Mouse (Mus musculus) stomach, embryonic 14.5 days (tissue): ENCODE measurements around the gene Garnl3. TPM values are rescaled to one million over a fixed set of nuclear protein-coding genes. Genes with fewer than 3 reads are reported as not detected.
"Not testable (repeated sequence)": the region's sequence is repeated elsewhere in the genome, so short reads cannot be mapped to it uniquely, and the experiment has no call there.

ENCODE experiments used
- ATAC-seq: fragments of 200-750 bp; cut with Nextera tagmentation; 2 replicates; pipeline ENCODE4 v1.8.0; 2017; ENCODE audit warnings: low read depth, moderate TSS enrichment; ENCODE audit not compliant: insufficient number of reproducible peaks, insufficient read depth, low FRiP score
- H3K27ac ChIP-seq: fragments of 300-500 bp; sonication (generic); 2 replicates; pipeline ENCODE4 v1.5.1; 2014; ENCODE audit warnings: mild to moderate bottlenecking, low read length, moderate library complexity, mixed read lengths
- H3K27me3 ChIP-seq: fragments of 300-500 bp; sonication (generic); 2 replicates; pipeline ENCODE4 v1.6.1; 2014; ENCODE audit warnings: low read length, control low read depth, mixed read lengths; ENCODE audit not compliant: control insufficient read depth, insufficient read depth
- H3K36me3 ChIP-seq: fragments of 300-500 bp; sonication (generic); 2 replicates; pipeline ENCODE4 v1.6.1; 2014; ENCODE audit warnings: mild to moderate bottlenecking, control low read depth, low read length, moderate library complexity, mixed read lengths; ENCODE audit not compliant: control insufficient read depth, insufficient read depth
- H3K4me1 ChIP-seq: fragments of 300-500 bp; sonication (generic); 2 replicates; pipeline ENCODE4 v1.6.1; 2014; ENCODE audit warnings: low read length, control low read depth, mixed read lengths; ENCODE audit not compliant: control insufficient read depth, insufficient read depth
- H3K4me2 ChIP-seq: fragments of 300-500 bp; sonication (generic); replicated peaks from 2 replicates; pipeline ENCODE4 v1.6.1; 2014; ENCODE audit warnings: low read depth, low read length, control low read depth
- H3K4me3 ChIP-seq: fragments of 300-500 bp; sonication (generic); 2 replicates; pipeline ENCODE4 v1.5.1; 2014; ENCODE audit warnings: low read depth, low read length, control low read depth
- H3K9ac ChIP-seq: fragments of 300-500 bp; sonication (generic); replicated peaks from 2 replicates; pipeline ENCODE4 v1.6.1; 2014; ENCODE audit warnings: low read depth, mild to moderate bottlenecking, control low read depth, low read length, moderate library complexity, mixed read lengths
- H3K9me3 ChIP-seq: fragments of 300-500 bp; sonication (generic); 2 replicates; pipeline ENCODE4 v1.6.1; 2016; ENCODE audit warnings: low read depth, low read length, control low read depth; ENCODE audit not compliant: control insufficient read depth
- WGBS: fragments of 180-500 bp; shearing (Covaris S2); extraction: QIAGEN DNeasy Blood & Tissue Kit; methylation state at CpG from one replicate; pipeline ENCODE4 v1.1.7; 2014; 5-methylcytosine and 5-hydroxymethylcytosine counted together
- polyA plus RNA-seq: library from polyadenylated mRNA; unstranded; fragments of >200 nt; fragmentation: Nextera tagmentation; extraction: Ambion mirVana; gene quantifications from 2 replicates; pipeline ENCODE4 v1.2.1, GENCODE M21; 2014

Gene Garnl3
- polyA plus RNA-seq, 1 experiment from 2014 or later = 22.0 TPM

DNA sequence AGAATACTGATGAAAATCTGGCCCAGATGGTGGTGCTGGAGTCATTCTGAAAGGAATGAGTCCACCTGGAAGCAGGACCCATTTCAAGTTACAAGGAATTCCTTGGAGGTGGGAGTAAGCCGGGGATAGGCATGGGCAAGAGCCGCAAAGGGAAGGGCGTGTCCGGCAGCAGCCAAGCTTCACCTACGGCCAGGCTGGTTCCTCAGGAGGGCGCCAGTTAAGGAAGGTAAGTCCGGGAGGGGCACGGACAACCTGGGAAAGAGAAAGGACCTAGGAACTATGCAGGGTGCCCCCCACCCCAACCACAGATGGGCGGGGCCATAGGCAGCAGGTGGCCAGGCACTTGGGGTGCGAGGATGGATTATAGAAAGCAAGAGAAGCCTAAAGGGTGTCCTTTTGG lies 1.8 kb downstream of the Garnl3 start:
- H3K4me2 ChIP-seq = peak overlapping the region; percentile 98
- no peaks in the 10 kb centered on the region for H3K36me3 ChIP-seq
- H3K9ac ChIP-seq = peak overlapping the region; percentile 60
- H3K27me3 ChIP-seq = peaks cover 4% of the 10 kb centered on the region; the same call in 1 of the 2 replicates
- WGBS = 3% methylated on average over 10 of the region's 10 CpGs
- H3K27ac ChIP-seq = no peak overlapping the region
- peaks cover 9% of the 10 kb centered on the region; the same call in 1 of the 2 replicates for H3K4me1 ChIP-seq
- no peaks in the 10 kb centered on the region for H3K9me3 ChIP-seq
- no peak for ATAC-seq
- H3K4me3 ChIP-seq = peak overlapping the region; percentile 75

DNA sequence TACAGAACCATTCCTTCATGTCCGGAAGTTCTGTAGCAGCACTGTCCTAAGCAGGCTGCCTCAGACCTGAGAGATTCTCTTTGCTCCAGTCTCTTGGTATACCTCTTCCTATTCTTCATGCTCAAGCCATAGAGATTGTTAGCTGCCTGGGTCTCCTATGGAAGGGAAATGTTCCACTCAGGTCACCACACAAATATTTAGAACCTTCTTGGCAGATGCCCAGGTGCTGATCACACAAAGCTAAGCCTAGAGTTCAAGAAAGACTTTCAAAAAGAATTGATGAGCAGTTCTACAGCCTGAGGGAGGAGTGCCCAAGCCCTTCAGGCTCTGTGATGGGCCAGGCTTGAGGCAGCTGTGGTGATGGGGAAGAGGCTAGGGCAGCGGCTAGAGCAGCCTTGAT lies 2.4 kb downstream of the Garnl3 start:
- no peak overlapping the region for H3K4me2 ChIP-seq
- 73% methylated on average over 2 of the region's 2 CpGs for WGBS
- no peak overlapping the region for H3K9ac ChIP-seq
- no peak overlapping the region for H3K4me3 ChIP-seq
- peaks cover 9% of the 10 kb centered on the region; the same call in 1 of the 2 replicates for H3K4me1 ChIP-seq
- peaks cover 4% of the 10 kb centered on the region; the same call in 1 of the 2 replicates for H3K27me3 ChIP-seq
- no peak overlapping the region for H3K27ac ChIP-seq
- ATAC-seq = no peak
- H3K36me3 ChIP-seq = no peaks in the 10 kb centered on the region
- no peaks in the 10 kb centered on the region for H3K9me3 ChIP-seq

GRCm38 (mm10) chr2:33127271-33127670 lies 4.2 kb downstream of the Garnl3 start:
- no peaks in the 10 kb centered on the region for H3K9me3 ChIP-seq
- H3K27me3 ChIP-seq = peaks cover 4% of the 10 kb centered on the region; the same call in 1 of the 2 replicates
- ATAC-seq = no peak
- H3K4me1 ChIP-seq = peaks cover 9% of the 10 kb centered on the region; the same call in 1 of the 2 replicates
- 73% methylated on average over 2 of the region's 2 CpGs for WGBS
- no peak overlapping the region for H3K9ac ChIP-seq
- no peaks in the 10 kb centered on the region for H3K36me3 ChIP-seq
- H3K4me2 ChIP-seq = no peak overlapping the region
- no peak overlapping the region for H3K27ac ChIP-seq
- no peak overlapping the region for H3K4me3 ChIP-seq

- ATAC-seq = no peak
- Histone ChIP-seq H3K9ac (no peak overlapping the region), H3K27ac (no peak overlapping the region)
These were observed 8.6 kb downstream of the Garnl3 start for GRCm38 (mm10) chr2:33122856-33123255.

GRCm38 (mm10) chr2:33100536-33100935 lies 30.9 kb downstream of the Garnl3 start:
- H3K4me2 ChIP-seq = no peak overlapping the region
- 83% methylated on average over 8 of the region's 8 CpGs for WGBS
- no peak overlapping the region for H3K9ac ChIP-seq
- H3K9me3 ChIP-seq = no peaks in the 10 kb centered on the region
- ATAC-seq = no peak
- H3K4me1 ChIP-seq = no peaks in the 10 kb centered on the region
- H3K36me3 ChIP-seq = no peaks in the 10 kb centered on the region
- H3K27me3 ChIP-seq = no peaks in the 10 kb centered on the region
- no peak overlapping the region for H3K4me3 ChIP-seq
- H3K27ac ChIP-seq = no peak overlapping the region

More at GRCm38 (mm10) chr2:33122856-33123255, 8.6 kb downstream of the Garnl3 start:
- Histone ChIP-seq H3K9me3 (no peaks in the 10 kb centered on the region), H3K4me1 (no peaks in the 10 kb centered on the region), H3K4me3 (no peak overlapping the region), H3K27me3 (no peaks in the 10 kb centered on the region), H3K36me3 (no peaks in the 10 kb centered on the region), H3K4me2 (no peak overlapping the region)
- 80% methylated on average over 6 of the region's 6 CpGs for WGBS

DNA sequence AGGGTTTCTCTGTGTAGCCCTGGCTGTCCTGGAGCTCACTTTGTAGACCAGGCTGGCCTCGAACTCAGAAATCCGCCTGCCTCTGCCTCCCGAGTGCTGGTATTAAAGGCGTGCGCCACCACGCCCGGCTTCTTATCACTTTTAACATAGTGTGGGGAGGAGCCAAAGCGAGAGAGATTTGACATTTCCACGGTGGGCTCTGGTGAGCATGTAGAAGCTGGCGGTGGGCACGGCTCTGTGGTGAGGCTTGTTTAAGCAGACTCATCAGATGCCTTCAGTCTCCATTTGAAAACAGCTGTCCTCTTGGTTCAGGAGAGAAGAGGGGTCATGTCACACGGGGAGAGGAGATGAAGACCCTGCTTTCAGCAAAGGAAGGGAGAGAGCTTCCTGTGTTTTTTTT lies 34.1 kb downstream of the Garnl3 start:
- not testable (repeated sequence) for ATAC-seq, H3K27me3 ChIP-seq, H3K4me2 ChIP-seq, H3K4me1 ChIP-seq, H3K4me3 ChIP-seq, H3K27ac ChIP-seq, H3K36me3 ChIP-seq, H3K9me3 ChIP-seq, H3K9ac ChIP-seq
- WGBS = 84% methylated on average over 12 of the region's 12 CpGs

- no peak overlapping the region for H3K27ac ChIP-seq
- no peak for ATAC-seq
- H3K4me2 ChIP-seq = no peak overlapping the region
- no peaks in the 10 kb centered on the region for H3K36me3 ChIP-seq
- no peaks in the 10 kb centered on the region for H3K4me1 ChIP-seq
- no peak overlapping the region for H3K9ac ChIP-seq
- 61% methylated on average over 10 of the region's 10 CpGs for WGBS
- H3K4me3 ChIP-seq = no peak overlapping the region
- no peaks in the 10 kb centered on the region for H3K27me3 ChIP-seq
- no peaks in the 10 kb centered on the region for H3K9me3 ChIP-seq
These were observed 36.2 kb downstream of the Garnl3 start for GRCm38 (mm10) chr2:33095221-33095671.

- WGBS = 85% methylated on average over 8 of the region's 8 CpGs
- H3K36me3 ChIP-seq = no peaks in the 10 kb centered on the region
- no peaks in the 10 kb centered on the region for H3K4me1 ChIP-seq
- H3K4me3 ChIP-seq = no peak overlapping the region
- H3K27ac ChIP-seq = no peak overlapping the region
- H3K9me3 ChIP-seq = no peaks in the 10 kb centered on the region
- H3K27me3 ChIP-seq = no peaks in the 10 kb centered on the region
- ATAC-seq = no peak
- H3K9ac ChIP-seq = no peak overlapping the region
- no peak overlapping the region for H3K4me2 ChIP-seq
These were observed 40.6 kb downstream of the Garnl3 start for GRCm38 (mm10) chr2:33090620-33091520.
